In genomic region chr11:70816770-70817169, GRCm38 (mm10) we compare ENCODE assay signal across 30 mouse cellular contexts. TPM values are rescaled to one million over a fixed set of nuclear protein-coding genes. Genes with fewer than 3 reads are reported as not detected.
"Had no signal": no experiment of that assay in that cellular context is flagged by ENCODE, and none has a peak within 500 bp of the region (broad histone marks: within the 10 kb centered on the region; RNA-seq: fewer than 3 reads in every experiment).

No protein-coding gene starts in this region.

- H3K4me3 ChIP-seq: heart, embryonic 13.5 days; heart, embryonic 15.5 days; hindbrain, embryonic 13.5 days; hindbrain, embryonic 15.5 days; kidney, embryonic 15.5 days; limb, embryonic 13.5 days; limb, embryonic 15.5 days; liver, embryonic 12.5 days had no signal

- ATAC-seq: hindbrain, postnatal 0 days; intestine, embryonic 16.5 days; liver, embryonic 12.5 days had no signal

- H3K4me1 ChIP-seq: heart, embryonic 15.5 days; hindbrain, embryonic 15.5 days; limb, embryonic 15.5 days; liver, embryonic 12.5 days had no signal

- H3K36me3 ChIP-seq: heart, embryonic 13.5 days; heart, embryonic 15.5 days; hindbrain, embryonic 13.5 days; hindbrain, embryonic 15.5 days; kidney, embryonic 15.5 days; limb, embryonic 13.5 days; limb, embryonic 15.5 days; liver, embryonic 12.5 days had no signal

- H3K9me3 ChIP-seq: heart, embryonic 13.5 days; heart, embryonic 15.5 days; hindbrain, embryonic 13.5 days; hindbrain, embryonic 15.5 days; kidney, embryonic 15.5 days; limb, embryonic 13.5 days; limb, embryonic 15.5 days; liver, embryonic 12.5 days had no signal

- H3K27me3 ChIP-seq: heart, embryonic 13.5 days; heart, embryonic 15.5 days; hindbrain, embryonic 13.5 days; hindbrain, embryonic 15.5 days; kidney, embryonic 15.5 days; limb, embryonic 13.5 days had no signal

- H3K9ac ChIP-seq: heart, embryonic 13.5 days; heart, embryonic 15.5 days; hindbrain, embryonic 13.5 days; hindbrain, embryonic 15.5 days; kidney, embryonic 15.5 days; limb, embryonic 13.5 days; limb, embryonic 15.5 days; liver, embryonic 12.5 days; liver, embryonic 14.5 days had no signal

- H3K4me2 ChIP-seq: heart, embryonic 11.5 days; heart, embryonic 13.5 days; heart, embryonic 15.5 days; hindbrain, embryonic 13.5 days; hindbrain, embryonic 15.5 days; kidney, embryonic 15.5 days; limb, embryonic 13.5 days; limb, embryonic 15.5 days; liver, embryonic 12.5 days had no signal

- DNase-seq: gastrocnemius, postnatal 25 days; heart, adult 18-20 months; heart, postnatal 14 days; heart, postnatal 36 days; kidney, adult 11 months; kidney, adult 9 months; layer of hippocampus, adult 9-11 months; layer of hippocampus, postnatal 36 days; left cerebral cortex, postnatal 4 days had no signal

- H3K27ac ChIP-seq: heart, embryonic 13.5 days; heart, embryonic 15.5 days; hindbrain, embryonic 13.5 days; hindbrain, embryonic 15.5 days; hindbrain, postnatal 0 days; kidney, embryonic 15.5 days; kidney, postnatal 0 days; limb, embryonic 13.5 days; limb, embryonic 15.5 days; liver, embryonic 12.5 days; liver, embryonic 14.5 days had no signal

RNA-seq across cellular contexts. Expression of gene Scimp, which starts 4.4 kb away (rescaled TPM):
- total RNA-seq: gastrocnemius, adult 18-20 months; gastrocnemius, adult 8-10 months; gastrocnemius, postnatal 25 days; hindbrain, postnatal 0 days; layer of hippocampus, adult 18-20 months; layer of hippocampus, postnatal 14 days; layer of hippocampus, postnatal 36 days; left cerebral cortex, adult 18-20 months; left cerebral cortex, postnatal 10 days; left cerebral cortex, postnatal 25 days; left cerebral cortex, postnatal 4 days had no signal
- polyA plus RNA-seq: hindbrain, embryonic 15.5 days; limb, embryonic 11.5 days had no signal
